Mouse (Mus musculus): ENCODE measurements around the gene Icam4. TPM values are rescaled to one million over a fixed set of nuclear protein-coding genes. Genes with fewer than 3 reads are reported as not detected.
"Not testable (repeated sequence)": the region's sequence is repeated elsewhere in the genome, so short reads cannot be mapped to it uniquely, and the experiment has no call there.

Icam4 gene
- polyA plus RNA-seq, 1 experiment from 2014 or later = 8.6 TPM

GRCm38 (mm10) chr9:21035586-21035985 is 6.4 kb downstream of the Icam4 start:
- Histone ChIP-seq H3K27ac (ENCODE audit: low read length) (no peak overlapping the region), H3K36me3 (ENCODE audit: control insufficient read depth, insufficient read depth, low read length) (no peaks in the 10 kb centered on the region), H3K9me3 (replicated peaks; ENCODE audit: control insufficient read depth, low read length) (no peaks in the 10 kb centered on the region; the same call in 1 of the 2 replicates), H3K4me3 (replicated peaks; ENCODE audit: low read length) (no peak overlapping the region), H3K4me1 (ENCODE audit: control insufficient read depth, insufficient read depth, low read length) (peaks cover 25% of the 10 kb centered on the region), H3K4me2 (ENCODE audit: low read depth, low read length) (no peak overlapping the region), H3K27me3 (ENCODE audit: control insufficient read depth, insufficient read depth, low read length) (peaks cover 67% of the 10 kb centered on the region), H3K9ac (ENCODE audit: low read length) (no peak overlapping the region)
- no peak for ATAC-seq (ENCODE audit: insufficient read depth, low FRiP score)
- 27% methylated on average over 9 of the region's 9 CpGs for WGBS

GRCm38 (mm10) chr9:21036161-21036560 is 7.0 kb downstream of the Icam4 start:
- 12% methylated on average over 20 of the region's 20 CpGs for WGBS
- Histone ChIP-seq H3K4me3 (replicated peaks; ENCODE audit: low read length) (no peak overlapping the region), H3K27me3 (ENCODE audit: control insufficient read depth, insufficient read depth, low read length) (peaks cover 67% of the 10 kb centered on the region), H3K4me1 (ENCODE audit: control insufficient read depth, insufficient read depth, low read length) (peaks cover 27% of the 10 kb centered on the region), H3K36me3 (ENCODE audit: control insufficient read depth, insufficient read depth, low read length) (no peaks in the 10 kb centered on the region), H3K9me3 (replicated peaks; ENCODE audit: control insufficient read depth, low read length) (no peaks in the 10 kb centered on the region; the same call in 1 of the 2 replicates), H3K9ac (ENCODE audit: low read length) (no peak overlapping the region), H3K27ac (ENCODE audit: low read length) (no peak overlapping the region), H3K4me2 (ENCODE audit: low read depth, low read length) (no peak overlapping the region)
- ATAC-seq (ENCODE audit: insufficient read depth, low FRiP score) = no peak

GRCm38 (mm10) chr9:21036666-21037065 is 7.5 kb downstream of the Icam4 start:
- no peaks in the 10 kb centered on the region; the same call in 1 of the 2 replicates for H3K9me3 ChIP-seq (replicated peaks; ENCODE audit: control insufficient read depth, low read length)
- no peaks in the 10 kb centered on the region for H3K36me3 ChIP-seq (ENCODE audit: control insufficient read depth, insufficient read depth, low read length)
- WGBS = 5% methylated on average over 22 of the region's 22 CpGs
- H3K4me3 ChIP-seq (replicated peaks; ENCODE audit: low read length) = no peak overlapping the region
- peaks cover 27% of the 10 kb centered on the region for H3K4me1 ChIP-seq (ENCODE audit: control insufficient read depth, insufficient read depth, low read length)
- no peak overlapping the region for H3K27ac ChIP-seq (ENCODE audit: low read length)
- no peak overlapping the region for H3K9ac ChIP-seq (ENCODE audit: low read length)
- peaks cover 67% of the 10 kb centered on the region for H3K27me3 ChIP-seq (ENCODE audit: control insufficient read depth, insufficient read depth, low read length)
- H3K4me2 ChIP-seq (ENCODE audit: low read depth, low read length) = 0 out of 2 replicates have a peak overlapping the region, but pooled peaks have one; percentile 66
- ATAC-seq (ENCODE audit: insufficient read depth, low FRiP score) = no peak

- Histone ChIP-seq H3K27me3 (ENCODE audit: control insufficient read depth, insufficient read depth, low read length) (peaks cover 59% of the 10 kb centered on the region), H3K4me1 (ENCODE audit: control insufficient read depth, insufficient read depth, low read length) (peaks cover 20% of the 10 kb centered on the region), H3K4me3 (replicated peaks; ENCODE audit: low read length) (peak overlapping the region; percentile 44), H3K36me3 (ENCODE audit: control insufficient read depth, insufficient read depth, low read length) (no peaks in the 10 kb centered on the region), H3K27ac (ENCODE audit: low read length) (no peak overlapping the region), H3K9me3 (replicated peaks; ENCODE audit: control insufficient read depth, low read length) (no peaks in the 10 kb centered on the region; the same call in 1 of the 2 replicates), H3K9ac (ENCODE audit: low read length) (peak overlapping the region; percentile 60), H3K4me2 (ENCODE audit: low read depth, low read length) (peak overlapping the region; percentile 66)
- ATAC-seq (ENCODE audit: insufficient read depth, low FRiP score) = no peak
- 2% methylated on average over 31 of the region's 31 CpGs for WGBS
Measured at GRCm38 (mm10) chr9:21037481-21037891, 8.3 kb downstream of the Icam4 start.

- no peak overlapping the region for H3K27ac ChIP-seq (ENCODE audit: low read length)
- ATAC-seq (ENCODE audit: insufficient read depth, low FRiP score) = no peak
- H3K4me3 ChIP-seq (replicated peaks; ENCODE audit: low read length) = no peak overlapping the region
- H3K9ac ChIP-seq (ENCODE audit: low read length) = no peak overlapping the region
- H3K27me3 ChIP-seq (ENCODE audit: control insufficient read depth, insufficient read depth, low read length) = peaks cover 40% of the 10 kb centered on the region
- no peak overlapping the region for H3K4me2 ChIP-seq (ENCODE audit: low read depth, low read length)
- H3K4me1 ChIP-seq (ENCODE audit: control insufficient read depth, insufficient read depth, low read length) = peaks cover 11% of the 10 kb centered on the region
- H3K9me3 ChIP-seq (replicated peaks; ENCODE audit: control insufficient read depth, low read length) = no peaks in the 10 kb centered on the region; the same call in 1 of the 2 replicates
- no peaks in the 10 kb centered on the region for H3K36me3 ChIP-seq (ENCODE audit: control insufficient read depth, insufficient read depth, low read length)
- WGBS = 68% methylated on average over 3 of the region's 3 CpGs
Measured at GRCm38 (mm10) chr9:21039779-21040178, 10.6 kb downstream of the Icam4 start.

- ATAC-seq (ENCODE audit: insufficient read depth, low FRiP score) = no peak
- Histone ChIP-seq H3K9ac (ENCODE audit: low read length) (no peak overlapping the region), H3K36me3 (ENCODE audit: control insufficient read depth, insufficient read depth, low read length) (no peaks in the 10 kb centered on the region), H3K4me2 (ENCODE audit: low read depth, low read length) (no peak overlapping the region), H3K27me3 (ENCODE audit: control insufficient read depth, insufficient read depth, low read length) (peaks cover 24% of the 10 kb centered on the region), H3K27ac (ENCODE audit: low read length) (no peak overlapping the region), H3K9me3 (replicated peaks; ENCODE audit: control insufficient read depth, low read length) (no peaks in the 10 kb centered on the region; the same call in 1 of the 2 replicates), H3K4me3 (replicated peaks; ENCODE audit: low read length) (no peak overlapping the region), H3K4me1 (ENCODE audit: control insufficient read depth, insufficient read depth, low read length) (peaks cover 11% of the 10 kb centered on the region)
- 27% methylated on average over 4 of the region's 4 CpGs for WGBS
Measured at GRCm38 (mm10) chr9:21041308-21041707, 12.1 kb downstream of the Icam4 start.

GRCm38 (mm10) chr9:21043563-21043962 is 14.4 kb downstream of the Icam4 start:
- Histone ChIP-seq H3K9me3 (replicated peaks; ENCODE audit: control insufficient read depth, low read length) (no peaks in the 10 kb centered on the region; the same call in 1 of the 2 replicates), H3K4me1 (ENCODE audit: control insufficient read depth, insufficient read depth, low read length) (0 out of 2 replicates have a peak, but pooled peaks cover 2% of the 10 kb centered on the region), H3K27me3 (ENCODE audit: control insufficient read depth, insufficient read depth, low read length) (peaks cover 3% of the 10 kb centered on the region), H3K4me3 (replicated peaks; ENCODE audit: low read length) (no peak overlapping the region), H3K27ac (ENCODE audit: low read length) (no peak overlapping the region), H3K36me3 (ENCODE audit: control insufficient read depth, insufficient read depth, low read length) (no peaks in the 10 kb centered on the region), H3K9ac (ENCODE audit: low read length) (no peak overlapping the region), H3K4me2 (ENCODE audit: low read depth, low read length) (no peak overlapping the region)
- 78% methylated on average over 4 of the region's 4 CpGs for WGBS
- no peak for ATAC-seq (ENCODE audit: insufficient read depth, low FRiP score)

GRCm38 (mm10) chr9:21044785-21045184 is 15.6 kb downstream of the Icam4 start:
- not testable (repeated sequence) for H3K9ac ChIP-seq (ENCODE audit: low read length); H3K27ac ChIP-seq (ENCODE audit: low read length); H3K9me3 ChIP-seq (replicated peaks; ENCODE audit: control insufficient read depth, low read length); ATAC-seq (ENCODE audit: insufficient read depth, low FRiP score); H3K36me3 ChIP-seq (ENCODE audit: control insufficient read depth, insufficient read depth, low read length); H3K4me1 ChIP-seq (ENCODE audit: control insufficient read depth, insufficient read depth, low read length); H3K4me2 ChIP-seq (ENCODE audit: low read depth, low read length); H3K27me3 ChIP-seq (ENCODE audit: control insufficient read depth, insufficient read depth, low read length); H3K4me3 ChIP-seq (replicated peaks; ENCODE audit: low read length)
- WGBS = 50% methylated on average over 1 of the region's 1 CpGs

- no peak overlapping the region for H3K9ac ChIP-seq (ENCODE audit: low read length)
- no peaks in the 10 kb centered on the region for H3K27me3 ChIP-seq (ENCODE audit: control insufficient read depth, insufficient read depth, low read length)
- no peak for ATAC-seq (ENCODE audit: insufficient read depth, low FRiP score)
- no peak overlapping the region for H3K27ac ChIP-seq (ENCODE audit: low read length)
- no peak overlapping the region for H3K4me3 ChIP-seq (replicated peaks; ENCODE audit: low read length)
- no peaks in the 10 kb centered on the region for H3K36me3 ChIP-seq (ENCODE audit: control insufficient read depth, insufficient read depth, low read length)
- no peaks in the 10 kb centered on the region for H3K9me3 ChIP-seq (replicated peaks; ENCODE audit: control insufficient read depth, low read length)
- WGBS = 71% methylated on average over 3 of the region's 3 CpGs
- H3K4me1 ChIP-seq (ENCODE audit: control insufficient read depth, insufficient read depth, low read length) = 0 out of 2 replicates have a peak, but pooled peaks cover 2% of the 10 kb centered on the region
- no peak overlapping the region for H3K4me2 ChIP-seq (ENCODE audit: low read depth, low read length)
Measured at GRCm38 (mm10) chr9:21045235-21045634, 16.1 kb downstream of the Icam4 start.
